Mouse (Mus musculus) Patski (cell line): ENCODE data around the gene Xylt2. TPM values are rescaled to one million over a fixed set of nuclear protein-coding genes. Genes with fewer than 3 reads are reported as not detected.
A peak's percentile ranks its signal among the peaks of the same experiment; 100 is the strongest.
"Not testable (repeated sequence)": the region's sequence is repeated elsewhere in the genome, so short reads cannot be mapped to it uniquely, and the experiment has no call there.

Experiments
- ATAC-seq: fragments of 100-300 bp; one replicate; pipeline ENCODE4 v1.8.0; 2021
- CTCF ChIA-PET: fragments of 350-600 bp; sonication (Branson Sonifier 250); formaldehyde crosslinking; loops from one replicate; lab custom pipeline; 2022; ENCODE audit warnings: inconsistent platforms; lab: Charles Lee
- POLR2A ChIA-PET: fragments of 350-600 bp; sonication (Branson Sonifier 250); formaldehyde crosslinking; loops from one replicate; lab custom pipeline; 2022; ENCODE audit warnings: antibody characterized with exemption, inconsistent platforms; lab: Charles Lee
- DNase-seq: peaks from one replicate; pipeline ENCODE4 v3.0.0-alpha.2; 2011; ENCODE audit warnings: low read depth, low spot score
- H3K27me3 ChIP-seq: fragments of 371-371 bp; one replicate; pipeline ENCODE4 v1.5.1; 2021
- CTCF ChIP-seq: fragments of 100-300 bp; IDR thresholded peaks from one replicate; pipeline ENCODE4 v1.5.1; 2021
- in situ Hi-C: fragments of 300-500 bp; cut with MboI; formaldehyde crosslinking; loops from 3 replicates; pipeline ENCODE4 v1.11.1; 2018; ENCODE audit warnings: low pct_unique_long_range_greater_than_20kb, mixed read lengths
- polyA plus RNA-seq: library from polyadenylated mRNA; unstranded; gene quantifications from one replicate; pipeline ENCODE4 v1.2.3, GENCODE M21; 2021

Gene Xylt2
- polyA plus RNA-seq, 1 experiment from 2014 or later = 34.5 TPM

- peaks cover 6% of the 10 kb centered on the region for H3K27me3 ChIP-seq
- ATAC-seq (no peak), DNase-seq (no peak)
- CTCF ChIA-PET = interaction anchor here (1.0 kb wide), 1 partner anchor 52 kb away, joined by 3 read pairs; no protein-coding TSS in a partner anchor
- no peak for TF ChIP-seq CTCF
- POLR2A ChIA-PET = interaction anchor here (0.9 to 1.6 kb wide), 2 partner anchors 13 to 17 kb away, joined by 3 to 4 read pairs; no protein-coding TSS in a partner anchor
- in situ Hi-C loops = no loop called here
Observed at GRCm38 (mm10) chr11:94677607-94678145, 361 bp upstream of the Xylt2 start.

- POLR2A ChIA-PET = interaction anchor here (0.6 to 1.6 kb wide), 2 partner anchors 16 to 429 kb away, joined by 4 to 6 read pairs; no protein-coding TSS in a partner anchor
- in situ Hi-C loops = no loop called here
- peaks cover 6% of the 10 kb centered on the region for H3K27me3 ChIP-seq
- ATAC-seq = peak; percentile 7
- DNase-seq = no peak
- TF ChIP-seq CTCF = no peak
- CTCF ChIA-PET = no interaction called here
Observed at GRCm38 (mm10) chr11:94676308-94676707, 1.0 kb downstream of the Xylt2 start.

GRCm38 (mm10) chr11:94675446-94675845, 1.9 kb downstream of the Xylt2 start:
- ChIA-PET CTCF (no interaction called here), POLR2A (no interaction called here)
- in situ Hi-C loops = no loop called here
- ATAC-seq (no peak), DNase-seq (no peak)
- no peak for TF ChIP-seq CTCF
- peaks cover 6% of the 10 kb centered on the region for H3K27me3 ChIP-seq

GRCm38 (mm10) chr11:94674984-94675383, 2.3 kb downstream of the Xylt2 start:
- ChIA-PET POLR2A (no interaction called here), CTCF (no interaction called here)
- DNase-seq (no peak), ATAC-seq (no peak)
- in situ Hi-C loops = no loop called here
- H3K27me3 ChIP-seq = peaks cover 6% of the 10 kb centered on the region
- no peak for TF ChIP-seq CTCF

GRCm38 (mm10) chr11:94665281-94665680, 12.0 kb downstream of the Xylt2 start:
- CTCF ChIA-PET = no interaction called here
- DNase-seq (no peak), ATAC-seq (no peak)
- in situ Hi-C loops = no loop called here
- no peak for TF ChIP-seq CTCF
- no peaks in the 10 kb centered on the region for H3K27me3 ChIP-seq
- POLR2A ChIA-PET = interaction anchor here (0.7 kb wide), 1 partner anchor 12 kb away, joined by 3 read pairs; the partner anchor contains the start of gene Xylt2

- no peak for TF ChIP-seq CTCF
- in situ Hi-C loops = no loop called here
- ChIA-PET POLR2A (interaction anchor here (1.8 kb wide), 1 partner anchor 16 kb away, joined by 4 read pairs; the partner anchor contains the start of gene Xylt2), CTCF (no interaction called here)
- ATAC-seq (no peak), DNase-seq (no peak)
- H3K27me3 ChIP-seq = no peaks in the 10 kb centered on the region
Observed at GRCm38 (mm10) chr11:94661344-94661743, 16.0 kb downstream of the Xylt2 start.

GRCm38 (mm10) chr11:94653663-94654436, 23.5 kb downstream of the Xylt2 start, which contains the start of the genes Mrpl27 and Eme1:
Mrpl27 (plus strand) TSS chr11:94653767.
Eme1 (minus strand) TSS chr11:94653964.
- H3K27me3 ChIP-seq = no peaks in the 10 kb centered on the region
- POLR2A ChIA-PET = interaction anchor here (0.6 to 1.0 kb wide), 2 partner anchors 11 to 24 kb away, joined by 4 read pairs; partner anchors contain the start of gene Lrrc59
- ATAC-seq = peak; percentile 70
- DNase-seq = peak; percentile 43
- in situ Hi-C loops = no loop called here
- TF ChIP-seq CTCF = no peak
- CTCF ChIA-PET = interaction anchor here (1.4 kb wide), 1 partner anchor 24 kb away, joined by 4 read pairs; the partner anchor contains the start of gene Lrrc59

GRCm38 (mm10) chr11:94652973-94653372, 24.3 kb downstream of the Xylt2 start:
- ATAC-seq (no peak), DNase-seq (no peak)
- TF ChIP-seq CTCF = no peak
- ChIA-PET CTCF (no interaction called here), POLR2A (no interaction called here)
- no peaks in the 10 kb centered on the region for H3K27me3 ChIP-seq
- in situ Hi-C loops = no loop called here

- in situ Hi-C loops, DNase-seq, CTCF ChIA-PET, H3K27me3 ChIP-seq, ATAC-seq, POLR2A ChIA-PET: not testable (repeated sequence)
Observed at GRCm38 (mm10) chr11:94651241-94651640, 26.1 kb downstream of the Xylt2 start.

GRCm38 (mm10) chr11:94646457-94646856, 30.9 kb downstream of the Xylt2 start:
- TF ChIP-seq CTCF = no peak
- POLR2A ChIA-PET = no interaction called here
- no peak for DNase-seq
- no peak for ATAC-seq
- no peaks in the 10 kb centered on the region for H3K27me3 ChIP-seq
- CTCF ChIA-PET = no interaction called here
- in situ Hi-C loops = no loop called here
